Mouse (Mus musculus): ENCODE results near the gene March1.

Gene March1

DNA sequence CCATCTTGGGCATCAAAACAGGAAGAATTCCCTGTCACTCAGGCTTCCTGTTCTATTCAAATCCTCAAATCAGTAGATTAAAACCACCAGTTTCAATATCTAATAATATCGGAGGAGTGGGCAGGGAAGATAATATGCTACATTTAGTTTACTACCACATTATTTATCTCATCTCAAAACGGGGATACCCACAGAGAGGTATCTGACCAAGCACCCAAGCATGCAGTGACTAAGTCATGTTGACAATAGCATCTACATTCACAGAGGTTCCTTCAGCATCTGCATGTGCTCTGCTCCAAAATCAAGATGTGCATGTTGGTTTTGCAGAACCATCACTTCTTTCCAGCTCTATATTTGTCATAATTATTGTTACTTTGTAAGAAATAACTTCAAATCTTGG, 364.3 kb downstream of the March1 start:
- DNase-seq (ENCODE audit: inconsistent age in 2 of 2, low spot score in 1 of 2): no peak

DNA sequence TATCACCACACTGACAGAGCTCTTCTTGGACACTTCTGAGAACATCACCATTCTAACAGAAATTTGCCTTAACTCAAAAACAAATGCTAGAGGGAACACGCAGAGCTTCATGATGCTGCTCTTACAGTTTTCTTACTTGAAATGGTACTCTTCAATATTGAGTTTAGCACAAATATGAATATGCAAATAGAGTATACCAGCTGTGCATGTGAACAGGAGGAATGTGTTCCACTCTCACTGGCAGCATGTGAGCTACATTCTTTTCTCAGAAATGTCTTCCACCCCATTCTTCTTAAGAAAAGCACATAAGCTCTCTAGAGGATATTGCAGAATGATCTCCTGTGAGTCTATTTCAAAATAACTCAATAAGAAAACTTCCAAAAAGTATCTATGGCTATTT, 370.0 kb downstream of the March1 start:
- DNase-seq (ENCODE audit: inconsistent age in 2 of 2, low spot score in 1 of 2): no peak

DNA sequence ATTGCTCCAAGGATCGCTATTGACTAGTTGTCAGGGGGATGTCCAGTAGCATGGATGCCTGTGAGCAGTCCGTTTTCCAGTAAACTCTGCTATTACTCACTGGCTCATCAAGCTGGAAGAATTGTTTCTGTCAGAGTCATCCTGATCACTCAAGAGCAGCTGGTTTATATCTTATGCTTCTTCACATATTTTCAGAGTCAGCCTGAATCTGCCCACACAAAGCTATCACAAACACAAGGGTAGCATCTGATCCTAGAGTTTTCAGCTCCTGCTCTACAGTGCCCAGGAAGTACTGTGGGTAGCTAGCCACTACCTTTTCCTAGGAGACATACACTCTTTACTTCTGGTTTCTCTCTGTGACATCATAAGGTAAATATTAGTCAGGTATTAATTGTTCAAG, 405.1 kb downstream of the March1 start:
- no peak for DNase-seq (ENCODE audit: inconsistent age in 2 of 2, low spot score in 1 of 2)

DNA sequence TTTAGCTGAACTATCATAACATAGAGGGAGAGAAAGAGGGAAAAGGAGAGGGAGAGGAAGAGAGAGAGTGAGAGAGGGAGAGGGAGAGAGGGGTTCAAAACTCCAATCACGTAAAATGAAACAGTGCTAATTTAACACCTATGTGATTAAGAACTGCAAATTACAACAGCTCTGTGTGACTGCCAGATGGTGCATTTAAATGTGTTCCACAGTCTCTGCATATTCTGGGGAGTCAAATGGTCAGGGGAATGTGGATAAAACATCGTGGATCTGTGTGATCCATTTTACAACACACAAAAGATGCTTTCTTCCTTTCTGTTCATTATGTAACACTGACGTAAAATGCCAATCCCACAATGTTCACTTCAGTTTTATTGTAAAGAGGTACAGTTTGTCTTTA, 416.0 kb downstream of the March1 start:
- no peak for DNase-seq (ENCODE audit: inconsistent age in 2 of 2, low spot score in 1 of 2)

DNA sequence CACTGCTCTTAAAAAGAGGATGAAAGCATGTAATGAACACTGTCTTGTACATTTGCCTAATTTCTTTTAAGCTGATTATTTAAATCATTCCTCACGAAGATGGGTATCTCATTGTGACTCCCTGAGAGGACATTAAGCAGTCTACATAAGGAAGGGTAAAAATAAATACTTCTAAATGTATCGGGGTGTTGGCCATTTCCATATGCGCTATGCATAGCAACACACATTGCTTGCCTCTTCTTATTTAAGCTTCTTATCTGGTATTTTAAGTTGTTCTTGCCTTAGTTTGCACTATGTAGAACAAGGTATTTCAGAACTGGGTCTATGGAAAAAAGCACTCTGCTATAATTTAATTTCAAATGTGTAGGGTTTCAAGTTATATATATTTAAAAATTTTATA, 416.7 kb downstream of the March1 start:
- DNase-seq (ENCODE audit: inconsistent age in 2 of 2, low spot score in 1 of 2): no peak

DNA sequence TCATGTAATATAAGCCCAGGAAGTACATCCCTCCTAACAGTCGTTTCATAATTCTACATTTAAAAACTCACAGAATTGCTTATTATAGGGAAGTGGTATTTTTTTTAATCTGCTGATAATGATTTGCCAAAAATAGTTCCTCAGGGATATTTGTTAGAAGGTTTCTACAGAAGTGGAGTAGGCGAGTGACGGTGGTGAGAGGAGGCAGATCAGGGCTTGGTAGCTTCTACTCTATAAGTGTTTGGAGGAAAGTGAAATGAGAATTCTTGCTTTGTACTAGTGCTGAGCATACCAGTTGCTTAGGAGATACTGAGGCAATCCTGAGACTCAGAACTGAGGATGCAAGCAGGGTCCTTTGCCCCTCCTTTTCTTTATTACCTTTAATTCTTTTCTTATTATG, 476.5 kb downstream of the March1 start:
- no peak for DNase-seq (ENCODE audit: inconsistent age in 2 of 2, low spot score in 1 of 2)

DNA sequence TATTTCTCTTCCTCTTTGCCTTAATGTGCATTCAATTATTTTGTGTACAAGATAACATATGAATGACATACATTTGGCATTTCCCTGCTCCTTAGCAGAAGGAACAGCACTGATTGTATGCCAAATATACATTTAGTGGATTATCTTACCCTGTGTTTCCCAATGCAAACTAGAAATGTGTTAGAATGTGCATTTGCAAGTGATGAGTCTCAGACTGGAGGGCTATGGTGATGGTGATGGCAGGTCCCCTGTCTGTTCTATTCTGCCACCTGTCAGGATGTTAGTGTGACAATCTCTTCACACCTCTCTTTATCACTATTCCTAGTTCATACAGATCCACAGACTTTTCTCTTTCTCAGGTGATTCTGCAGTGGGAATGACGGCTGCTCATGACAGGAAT, 480.4 kb downstream of the March1 start:
- DNase-seq (ENCODE audit: inconsistent age in 2 of 2, low spot score in 1 of 2): no peak

GRCm38 (mm10) chr8:66119294-66119693, 501.6 kb downstream of the March1 start:
- no peak for DNase-seq (ENCODE audit: inconsistent age in 2 of 2, low spot score in 1 of 2)

- DNase-seq (ENCODE audit: inconsistent age in 2 of 2, low spot score in 1 of 2): no peak
These were observed 541.9 kb downstream of the March1 start for GRCm38 (mm10) chr8:66159648-66160047.

GRCm38 (mm10) chr8:66166835-66167234, 549.1 kb downstream of the March1 start:
- no peak for DNase-seq (ENCODE audit: inconsistent age in 2 of 2, low spot score in 1 of 2)

- DNase-seq (ENCODE audit: inconsistent age in 2 of 2, low spot score in 1 of 2): no peak
These were observed 549.9 kb downstream of the March1 start for GRCm38 (mm10) chr8:66167405-66168173.

GRCm38 (mm10) chr8:66179336-66179735, 561.6 kb downstream of the March1 start:
- DNase-seq (ENCODE audit: inconsistent age in 2 of 2, low spot score in 1 of 2): no peak

- no peak for DNase-seq (ENCODE audit: inconsistent age in 2 of 2, low spot score in 1 of 2)
These were observed 563.6 kb downstream of the March1 start for GRCm38 (mm10) chr8:66181265-66181664.

GRCm38 (mm10) chr8:66182257-66182656, 564.6 kb downstream of the March1 start:
- DNase-seq (ENCODE audit: inconsistent age in 2 of 2, low spot score in 1 of 2): no peak

DNA sequence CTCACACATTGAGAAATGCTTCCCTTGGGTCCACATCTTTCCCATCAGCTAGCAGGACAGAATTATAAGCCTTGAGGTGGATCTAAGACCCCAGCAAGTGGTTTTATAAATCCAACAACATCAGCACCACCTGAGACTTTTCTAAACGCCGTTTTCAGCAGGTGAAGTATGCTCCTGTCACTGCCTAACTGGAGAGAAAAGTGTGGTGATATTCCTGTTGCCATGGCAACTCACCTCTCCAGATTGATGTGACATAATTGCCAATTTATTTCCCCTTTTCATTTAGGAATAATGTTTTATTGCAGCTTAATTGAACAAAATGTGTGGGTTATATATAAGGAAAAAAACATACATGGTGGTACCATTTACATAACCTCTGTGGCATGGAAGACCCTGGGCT, 565.8 kb downstream of the March1 start:
- DNase-seq (ENCODE audit: inconsistent age in 2 of 2, low spot score in 1 of 2): no peak

- no peak for DNase-seq (ENCODE audit: inconsistent age in 2 of 2, low spot score in 1 of 2)
These were observed 567.5 kb downstream of the March1 start for GRCm38 (mm10) chr8:66185226-66185625.

DNA sequence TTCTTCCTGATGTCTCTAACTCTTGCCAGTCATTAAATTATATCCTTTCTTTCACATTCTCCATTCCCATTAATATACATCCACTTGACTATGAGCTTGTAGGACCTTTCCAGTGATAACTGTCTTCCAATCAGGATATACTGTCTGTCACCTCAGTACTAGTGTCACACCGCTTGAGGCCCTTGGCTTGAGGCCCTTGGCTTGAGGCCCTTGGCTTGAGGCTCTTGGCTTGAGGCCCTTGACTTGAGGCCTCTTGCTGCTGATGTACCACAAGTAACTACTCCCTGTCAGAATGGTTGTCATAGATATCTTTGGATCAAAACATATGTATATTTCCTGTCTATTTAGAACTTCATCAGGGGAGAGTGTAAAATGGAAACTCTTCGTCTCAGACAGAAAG, 576.7 kb downstream of the March1 start:
- no peak for DNase-seq (ENCODE audit: inconsistent age in 2 of 2, low spot score in 1 of 2)

DNA sequence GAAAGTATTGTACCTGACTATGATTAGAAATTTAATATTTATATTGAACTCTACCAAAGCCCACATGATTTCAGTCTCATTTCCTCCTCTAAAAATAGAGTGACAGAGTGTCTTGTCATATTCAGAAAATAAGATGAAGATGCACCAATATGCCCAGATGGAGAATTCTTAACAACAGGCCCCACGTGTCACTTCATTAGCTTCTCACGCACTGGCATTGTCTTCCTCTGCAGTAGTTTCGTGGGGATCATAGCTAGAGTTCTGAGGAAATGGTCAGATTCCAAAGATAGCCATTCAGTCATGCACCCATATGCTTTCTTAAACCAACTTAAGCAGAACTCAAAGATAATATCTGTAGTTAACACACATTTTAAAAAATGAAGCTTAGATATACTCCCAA, 582.5 kb downstream of the March1 start:
- DNase-seq (ENCODE audit: inconsistent age in 2 of 2, low spot score in 1 of 2): no peak

- no peak for DNase-seq (ENCODE audit: inconsistent age in 2 of 2, low spot score in 1 of 2)
These were observed 586.2 kb downstream of the March1 start for GRCm38 (mm10) chr8:66203814-66204438.

GRCm38 (mm10) chr8:66209553-66209952, 591.9 kb downstream of the March1 start:
- DNase-seq (ENCODE audit: inconsistent age in 2 of 2, low spot score in 1 of 2): no peak

- no peak for DNase-seq (ENCODE audit: inconsistent age in 2 of 2, low spot score in 1 of 2)
These were observed 592.6 kb downstream of the March1 start for GRCm38 (mm10) chr8:66210294-66210693.

DNA sequence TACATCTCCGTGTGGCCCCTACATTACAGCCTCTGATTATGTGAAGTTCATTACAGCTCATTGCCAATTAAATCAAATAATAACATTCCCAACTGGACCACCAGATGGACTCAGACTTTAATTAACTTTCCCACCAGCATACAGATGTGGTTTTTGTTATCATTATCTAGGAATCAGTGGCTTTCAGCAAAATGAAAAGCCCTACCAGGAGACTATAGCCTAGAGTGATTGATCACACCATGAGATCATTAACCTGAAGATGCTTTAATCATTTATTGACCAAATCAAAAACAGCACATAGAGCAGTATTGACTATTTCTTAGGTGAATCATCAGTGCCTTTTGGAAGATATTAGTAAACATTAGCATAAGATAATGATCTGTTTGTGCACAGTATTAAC, 602.3 kb downstream of the March1 start:
- DNase-seq (ENCODE audit: inconsistent age in 2 of 2, low spot score in 1 of 2): no peak

GRCm38 (mm10) chr8:66229931-66230330, 612.2 kb downstream of the March1 start:
- DNase-seq (ENCODE audit: inconsistent age in 2 of 2, low spot score in 1 of 2): no peak
